Mouse (Mus musculus) Patski (cell line): ENCODE results near the gene Agbl3. TPM values are rescaled to one million over a fixed set of nuclear protein-coding genes. Genes with fewer than 3 reads are reported as not detected.

Experiments used
- ATAC-seq: fragments of 100-300 bp; one replicate; pipeline ENCODE4 v1.8.0; 2021
- CTCF ChIA-PET: fragments of 350-600 bp; sonication (Branson Sonifier 250); formaldehyde crosslinking; loops from one replicate; lab custom pipeline; 2022; ENCODE audit warnings: inconsistent platforms; lab: Charles Lee
- POLR2A ChIA-PET: fragments of 350-600 bp; sonication (Branson Sonifier 250); formaldehyde crosslinking; loops from one replicate; lab custom pipeline; 2022; ENCODE audit warnings: antibody characterized with exemption, inconsistent platforms; lab: Charles Lee
- DNase-seq: peaks from one replicate; pipeline ENCODE4 v3.0.0-alpha.2; 2011; ENCODE audit warnings: low read depth, low spot score
- H3K27me3 ChIP-seq: fragments of 371-371 bp; one replicate; pipeline ENCODE4 v1.5.1; 2021
- CTCF ChIP-seq: fragments of 100-300 bp; IDR thresholded peaks from one replicate; pipeline ENCODE4 v1.5.1; 2021
- in situ Hi-C: fragments of 300-500 bp; cut with MboI; formaldehyde crosslinking; loops from 3 replicates; pipeline ENCODE4 v1.11.1; 2018; ENCODE audit warnings: low pct_unique_long_range_greater_than_20kb, mixed read lengths
- polyA plus RNA-seq: library from polyadenylated mRNA; unstranded; gene quantifications from one replicate; pipeline ENCODE4 v1.2.3, GENCODE M21; 2021

The Agbl3 gene
- polyA plus RNA-seq, 1 experiment from 2014 or later: 8.5 TPM

- H3K27me3 ChIP-seq: no peaks in the 10 kb centered on the region
- in situ Hi-C loops: no loop called here
- POLR2A ChIA-PET: interaction anchor here (1.1 kb wide), 1 partner anchor 91 kb away, joined by 3 read pairs; the partner anchor contains the start of gene Agbl3
- DNase-seq (no peak), ATAC-seq (no peak)
- TF ChIP-seq CTCF: no peak
- CTCF ChIA-PET: interaction anchor here (1.5 kb wide), 1 partner anchor 90 kb away, joined by 3 read pairs; the partner anchor contains the start of gene Agbl3
Observed at GRCm38 (mm10) chr6:34870724-34871123, 90.5 kb downstream of the Agbl3 start.

DNA sequence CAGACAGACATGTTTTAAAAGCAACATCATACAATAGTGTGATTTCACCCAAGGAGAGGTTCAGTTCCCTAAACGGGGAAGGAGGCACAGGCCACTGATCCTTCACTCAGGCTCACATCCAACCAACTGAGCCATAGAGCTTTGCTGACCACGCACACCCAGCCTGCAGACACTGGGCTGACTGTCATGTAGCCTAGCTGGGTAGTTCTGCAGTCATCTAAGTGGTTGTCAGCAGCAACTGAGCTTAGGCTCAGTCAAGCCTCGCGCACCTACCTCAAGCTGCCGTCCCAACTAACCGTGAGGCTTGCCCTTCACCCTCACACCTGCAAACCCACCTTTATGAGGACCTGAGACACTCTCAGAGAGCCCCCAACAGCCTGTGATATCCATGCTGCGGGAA, 91.7 kb downstream of the Agbl3 start:
- in situ Hi-C loops: no loop called here
- TF ChIP-seq CTCF: no peak
- no peak for ATAC-seq
- H3K27me3 ChIP-seq: no peaks in the 10 kb centered on the region
- CTCF ChIA-PET: interaction anchor here (1.5 kb wide), 1 partner anchor 91 kb away, joined by 3 read pairs; the partner anchor contains the start of gene Agbl3
- POLR2A ChIA-PET: interaction anchor here (0.6 kb wide), 1 partner anchor 164 kb away, joined by 3 read pairs; no protein-coding TSS in a partner anchor
- no peak for DNase-seq

DNA sequence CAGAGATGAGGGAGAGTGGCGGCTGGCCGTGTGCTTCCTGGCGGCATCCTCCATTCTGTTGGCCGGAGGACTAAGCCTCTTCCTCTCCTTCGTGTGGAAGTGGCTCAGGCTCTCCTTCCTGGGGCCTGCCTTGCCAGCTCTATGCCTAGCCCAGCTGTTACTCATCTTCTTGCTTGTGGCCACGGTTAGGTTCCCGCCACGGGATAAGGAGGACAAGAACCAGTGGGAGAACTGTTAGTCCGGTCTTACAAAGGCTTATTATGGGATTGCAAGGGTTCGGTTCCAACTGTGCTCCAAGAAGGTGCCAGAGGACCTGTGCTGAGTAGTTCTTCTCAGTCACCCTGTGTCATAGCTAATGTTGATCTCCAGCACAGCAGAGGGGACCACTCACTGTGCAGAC, 92.6 kb downstream of the Agbl3 start:
- no peak for TF ChIP-seq CTCF
- no peaks in the 10 kb centered on the region for H3K27me3 ChIP-seq
- in situ Hi-C loops: no loop called here
- no peak for DNase-seq
- ChIA-PET CTCF (interaction anchor here (1.1 to 1.4 kb wide), 2 partner anchors 8 to 361 kb away, joined by 3 to 4 read pairs; no protein-coding TSS in a partner anchor), POLR2A (interaction anchor here (0.9 kb wide), 1 partner anchor 93 kb away, joined by 3 read pairs; the partner anchor contains the start of gene Agbl3)
- no peak for ATAC-seq

- no peaks in the 10 kb centered on the region for H3K27me3 ChIP-seq
- TF ChIP-seq CTCF: no peak
- ATAC-seq (no peak), DNase-seq (no peak)
- in situ Hi-C loops: no loop called here
- ChIA-PET POLR2A (interaction anchor here (0.7 kb wide), 1 partner anchor 36 kb away, joined by 4 read pairs; the partner anchor contains the start of gene Wdr91), CTCF (no interaction called here)
Observed at GRCm38 (mm10) chr6:34874101-34874921, 94.1 kb downstream of the Agbl3 start.

GRCm38 (mm10) chr6:34875268-34875761, 95.1 kb downstream of the Agbl3 start:
- POLR2A ChIA-PET: interaction anchor here (0.7 kb wide), 1 partner anchor 35 kb away, joined by 4 read pairs; the partner anchor contains the start of gene Wdr91
- ATAC-seq (no peak), DNase-seq (no peak)
- no peaks in the 10 kb centered on the region for H3K27me3 ChIP-seq
- CTCF ChIA-PET: no interaction called here
- no peak for TF ChIP-seq CTCF
- in situ Hi-C loops: loop anchor here (5.0 kb wide), 2 partner anchors 98 to 363 kb away; no protein-coding TSS in a partner anchor

- ChIA-PET CTCF (no interaction called here), POLR2A (no interaction called here)
- TF ChIP-seq CTCF: no peak
- in situ Hi-C loops: loop anchor here (5.0 kb wide), 2 partner anchors 99 to 364 kb away; no protein-coding TSS in a partner anchor
- DNase-seq: no peak
- ATAC-seq: no peak
- no peaks in the 10 kb centered on the region for H3K27me3 ChIP-seq
Observed at GRCm38 (mm10) chr6:34875966-34876834, 96.0 kb downstream of the Agbl3 start.

DNA sequence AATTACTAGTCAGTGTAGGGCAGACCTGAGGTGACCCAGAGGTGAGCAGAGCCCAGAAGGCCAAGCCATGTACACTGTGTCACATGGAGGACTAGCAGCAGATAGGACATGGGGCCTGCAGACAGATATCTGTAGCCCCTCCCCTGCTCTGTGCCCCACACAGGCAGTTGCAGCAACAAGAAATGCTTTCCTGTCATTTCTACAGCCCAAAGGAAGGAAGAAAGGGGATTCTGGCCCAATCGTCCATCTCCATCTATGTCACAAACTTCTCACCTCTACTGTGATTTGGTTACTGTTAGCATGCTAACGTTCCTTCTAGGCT, 96.6 kb downstream of the Agbl3 start:
- in situ Hi-C loops: loop anchor here (5.0 kb wide), 2 partner anchors 99 to 364 kb away; no protein-coding TSS in a partner anchor
- CTCF ChIA-PET: no interaction called here
- TF ChIP-seq CTCF: no peak
- H3K27me3 ChIP-seq: no peaks in the 10 kb centered on the region
- DNase-seq (no peak), ATAC-seq (no peak)
- POLR2A ChIA-PET: no interaction called here

- ATAC-seq (peak; percentile 89), DNase-seq (peak; percentile 42)
- no peak for TF ChIP-seq CTCF
- in situ Hi-C loops: loop anchor here (5.0 kb wide), 2 partner anchors 100 to 365 kb away; no protein-coding TSS in a partner anchor
- no peaks in the 10 kb centered on the region for H3K27me3 ChIP-seq
- ChIA-PET CTCF (interaction anchor here (1.0 to 3.9 kb wide), 7 partner anchors 9 to 160 kb away, joined by 3 to 10 read pairs (median 4); partner anchors contain the start of genes Agbl3 and Tmem140), POLR2A (interaction anchor here (0.9 to 1.5 kb wide), 5 partner anchors 9 to 97 kb away, joined by 3 read pairs; partner anchors contain the start of gene Tmem140)
Observed at GRCm38 (mm10) chr6:34877509-34878321, 97.5 kb downstream of the Agbl3 start, which contains the start of gene Cyren. Gene Cyren, minus strand, starts transcription at chr6:34878060.
